Mouse (Mus musculus): ENCODE results near the gene Rnf135. TPM values are rescaled to one million over a fixed set of nuclear protein-coding genes. Genes with fewer than 3 reads are reported as not detected.
"Not testable (repeated sequence)": the region's sequence is repeated elsewhere in the genome, so short reads cannot be mapped to it uniquely, and the experiment has no call there.

Rnf135 gene
- total RNA-seq, 2 experiments from 2014 or later = 1.6 to 1.7 TPM

DNA sequence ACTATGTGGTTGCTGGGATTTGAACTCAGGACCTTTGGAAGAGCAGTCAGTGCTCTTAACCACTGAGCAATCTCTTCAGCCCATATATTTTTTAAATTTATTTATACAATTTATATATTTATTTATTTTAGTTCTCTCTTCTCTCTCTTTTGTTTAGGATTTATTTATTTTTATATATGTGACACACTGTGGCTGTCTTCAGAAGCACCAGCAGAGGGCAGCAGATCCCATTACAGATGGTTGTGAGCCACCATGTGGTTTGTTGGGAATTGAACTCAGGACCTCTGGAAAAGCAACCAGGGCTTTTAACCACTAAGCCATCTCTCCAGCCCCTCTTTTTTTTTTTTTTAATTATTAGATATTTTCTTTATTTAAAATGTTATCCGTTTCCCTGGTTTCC is 16.7 kb downstream of the Rnf135 start:
- no peak for DNase-seq (ENCODE audit: low spot score)

DNA sequence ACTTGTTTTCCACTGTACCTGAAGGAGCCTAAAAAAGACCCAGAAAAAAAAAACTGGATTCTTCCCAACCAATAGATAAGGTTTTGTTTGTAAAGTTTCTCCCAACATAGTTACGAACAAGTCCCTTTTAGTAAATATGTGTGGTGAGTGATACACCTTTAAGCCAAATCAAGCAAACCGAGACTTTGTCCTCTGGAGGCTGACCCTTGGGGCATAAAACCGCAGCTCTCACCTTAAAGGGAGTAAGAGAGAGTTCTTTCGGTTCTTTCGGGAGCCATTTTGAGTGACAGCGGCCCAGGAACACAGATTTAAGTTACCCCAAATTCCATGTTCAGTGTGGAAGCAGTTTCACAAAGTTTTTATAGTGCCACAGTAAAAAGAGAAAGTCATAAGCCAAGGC is 18.6 kb downstream of the Rnf135 start:
- no peak for DNase-seq (ENCODE audit: low spot score)

DNA sequence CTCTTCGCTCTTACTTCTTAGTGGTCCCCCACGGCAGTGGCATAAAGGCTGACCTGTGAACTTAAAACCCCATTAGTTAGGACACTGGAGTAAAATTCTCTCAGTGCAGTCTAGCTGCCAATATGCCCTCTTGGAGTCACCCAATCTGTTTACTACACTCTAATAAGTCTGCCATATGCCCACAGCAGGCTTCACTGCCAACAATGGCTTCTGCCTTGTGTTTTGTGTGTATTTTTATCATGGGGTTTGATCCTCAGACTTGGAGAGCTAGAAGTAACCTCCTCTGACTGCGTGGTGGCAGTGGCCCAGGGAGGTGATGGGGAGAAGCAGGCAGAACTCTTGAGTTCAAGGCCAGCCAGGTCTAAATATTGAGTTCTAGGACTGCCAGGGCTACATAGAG is 20.4 kb downstream of the Rnf135 start:
- no peak for DNase-seq (ENCODE audit: low spot score)

DNA sequence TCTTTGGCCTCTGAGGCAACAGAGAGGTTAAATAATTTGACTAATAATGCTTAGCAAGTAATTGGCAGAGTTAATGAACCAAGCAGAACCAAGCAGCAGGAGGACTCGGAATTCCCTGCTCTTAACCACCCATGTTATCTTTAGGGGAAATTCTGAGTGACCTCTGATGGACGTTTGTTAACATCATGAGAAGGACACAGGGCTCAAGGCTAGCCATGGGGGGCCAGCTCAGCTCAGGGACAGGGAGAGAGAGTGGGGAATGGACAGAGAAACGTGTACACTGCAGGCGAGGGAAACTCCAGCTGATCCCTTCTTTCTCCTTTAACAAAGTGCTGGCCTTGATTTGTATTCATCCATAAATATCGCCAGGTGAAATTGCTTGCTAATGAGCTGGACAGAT is 21.3 kb downstream of the Rnf135 start:
- no peak for DNase-seq (ENCODE audit: low spot score)

DNA sequence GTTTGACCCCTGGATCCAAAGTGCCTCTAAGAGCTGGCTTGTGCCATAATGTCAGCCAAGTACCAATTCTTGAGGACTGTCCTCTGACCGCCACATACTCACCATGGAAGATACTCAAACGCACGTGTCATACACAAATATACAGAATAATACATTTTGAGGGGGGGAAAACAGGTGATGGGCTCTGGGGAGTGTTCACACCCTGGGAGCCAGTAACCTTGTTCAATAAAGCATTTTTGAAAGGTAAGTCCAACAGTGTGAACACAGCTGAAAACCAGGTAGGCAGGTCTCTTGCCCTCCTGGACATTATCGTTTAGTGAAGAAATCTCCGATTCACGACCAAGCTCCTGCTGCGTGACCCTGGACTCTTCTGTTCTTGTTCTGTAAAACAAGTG is 24.8 kb downstream of the Rnf135 start:
- DNase-seq (ENCODE audit: low spot score) = no peak

DNA sequence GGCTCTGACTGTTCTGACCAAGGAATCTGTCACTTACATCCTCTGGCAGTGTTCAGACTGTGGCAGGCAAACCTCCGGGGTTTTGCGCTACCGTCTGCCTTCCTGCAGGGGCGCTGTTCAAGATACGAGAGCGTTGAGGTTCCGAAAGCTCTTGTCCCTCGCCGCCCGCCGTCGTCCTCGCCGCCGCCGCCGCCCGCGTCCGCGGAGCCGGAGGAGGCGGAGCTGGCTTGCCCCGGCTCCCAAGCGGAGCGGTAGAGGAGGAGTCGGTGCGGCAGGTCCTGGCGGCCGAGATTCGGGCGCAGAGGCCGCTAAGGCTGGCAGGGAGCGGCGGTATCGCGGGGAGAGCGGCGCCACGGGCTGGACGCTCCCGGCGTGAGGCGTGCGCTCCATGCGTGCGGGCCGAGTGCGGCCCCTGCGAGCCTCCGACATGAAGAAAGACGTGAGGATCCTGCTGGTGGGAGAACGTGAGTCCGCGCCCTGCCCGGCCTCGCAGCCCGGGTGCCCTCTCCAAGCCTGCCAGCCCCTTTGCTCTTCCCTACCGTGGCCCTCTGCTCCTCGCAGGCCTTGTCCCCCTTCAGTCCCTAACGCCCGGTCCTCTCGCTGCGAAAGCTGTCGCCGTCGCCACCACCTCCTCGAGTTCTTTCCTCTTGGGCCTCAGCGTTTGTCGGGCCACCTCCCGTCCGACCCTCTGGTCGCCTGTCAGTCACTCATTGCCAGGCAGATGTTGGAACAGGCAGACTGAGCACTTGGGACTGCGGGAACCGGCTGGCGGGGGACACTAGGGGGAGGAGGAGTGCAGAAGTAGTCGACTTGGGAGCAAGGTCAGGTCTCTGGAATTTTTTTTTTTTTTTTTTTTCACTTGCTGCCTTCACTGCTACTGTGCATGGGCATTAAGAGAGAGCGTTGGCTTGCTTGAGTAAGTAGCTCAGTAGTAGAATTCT is 25.5 kb downstream of the Rnf135 start, which contains the start of gene Rhot1:
TSS of gene Rhot1 (plus strand) at position 160 of the 941 bp plus-strand sequence.
- DNase-seq (ENCODE audit: low spot score) = peak; percentile 96

DNA sequence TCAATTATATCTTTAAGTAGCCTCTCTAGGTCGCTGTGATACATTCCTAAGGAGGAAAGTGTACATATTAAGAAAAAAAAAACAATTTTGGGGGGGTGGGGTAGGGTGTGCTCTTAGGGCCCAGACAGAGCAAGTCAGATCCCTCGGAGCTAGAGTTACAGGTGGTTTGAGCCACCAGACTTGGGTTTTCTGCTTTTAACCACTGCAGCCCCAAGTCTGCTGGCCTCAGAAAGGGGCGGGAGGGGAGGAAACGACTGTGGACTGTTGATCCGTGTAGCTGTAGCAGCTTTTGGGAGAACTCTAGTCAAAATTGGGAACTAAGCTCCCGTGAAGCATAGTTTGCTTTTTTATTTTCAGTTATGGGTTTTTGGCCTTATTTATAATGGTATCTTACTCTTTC is 26.7 kb downstream of the Rnf135 start:
- DNase-seq (ENCODE audit: low spot score) = no peak

DNA sequence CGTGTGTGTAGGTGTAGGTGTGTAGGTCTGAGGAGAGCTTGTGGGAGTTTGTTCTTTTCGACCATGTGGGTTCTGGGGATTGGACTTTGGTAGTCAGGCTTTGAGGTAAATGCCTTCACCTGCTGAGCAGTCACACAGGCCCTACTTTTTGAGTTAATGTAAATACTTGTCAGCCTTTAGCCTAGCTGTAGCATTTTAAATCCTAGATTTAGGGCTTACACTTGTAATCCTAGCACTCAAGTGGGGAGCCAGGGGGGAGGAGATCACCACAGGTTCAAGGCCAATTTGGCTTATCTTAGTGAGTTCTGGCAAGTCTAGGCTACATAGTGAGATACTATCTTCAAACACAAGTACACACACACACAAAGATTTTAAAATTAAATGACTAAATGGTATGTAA is 28.6 kb downstream of the Rnf135 start:
- no peak for DNase-seq (ENCODE audit: low spot score)

DNA sequence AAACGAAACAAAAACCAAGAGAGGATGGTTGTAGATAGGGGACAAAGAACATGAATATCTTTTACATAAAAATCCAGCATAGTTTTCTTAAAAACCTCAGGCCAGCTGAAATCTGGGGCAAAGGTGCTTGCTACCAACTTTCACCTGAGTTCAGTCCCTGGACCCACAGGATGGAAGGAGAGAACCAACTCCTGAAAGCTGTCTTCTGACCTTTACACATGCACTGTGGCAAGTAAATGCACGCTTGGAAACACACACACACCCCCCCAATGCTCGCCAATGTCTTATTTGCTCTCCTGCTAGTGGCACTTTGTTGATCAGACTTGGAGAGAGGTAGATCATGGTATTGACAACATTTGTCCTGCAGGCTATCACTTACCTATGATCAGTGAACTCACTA is 31.6 kb downstream of the Rnf135 start:
- no peak for DNase-seq (ENCODE audit: low spot score)

DNA sequence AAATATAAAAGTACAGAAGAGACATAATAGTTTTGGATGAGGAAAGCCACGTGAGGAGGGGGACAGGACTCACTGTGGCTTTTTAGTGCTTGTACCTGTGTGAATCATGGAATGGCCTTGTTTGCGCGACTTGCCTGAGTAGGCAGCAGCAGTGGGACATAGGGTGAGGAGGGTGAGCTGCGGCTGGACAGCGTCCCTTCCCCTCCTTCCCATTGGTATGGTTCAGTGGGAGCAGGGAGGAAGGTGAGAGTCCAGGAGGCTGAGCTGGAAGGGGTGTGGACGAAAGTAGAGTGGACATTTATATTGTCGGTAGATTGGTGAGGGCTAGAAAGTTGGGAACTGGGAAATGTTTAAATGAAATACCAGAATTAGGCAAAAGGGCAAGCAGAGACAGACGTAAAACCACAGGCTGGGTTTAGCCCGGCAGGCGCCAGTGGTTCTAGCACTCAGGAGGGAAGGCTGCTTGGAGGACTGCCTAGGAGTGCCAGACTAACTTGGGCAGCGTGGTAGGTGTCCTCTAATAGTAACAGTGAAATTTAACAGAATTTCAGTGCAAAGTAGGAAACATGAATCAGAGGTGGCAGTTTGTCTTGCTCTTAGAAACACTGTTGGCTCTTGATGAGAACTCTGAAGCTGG is 35.1 kb downstream of the Rnf135 start:
- no peak for DNase-seq (ENCODE audit: low spot score)

DNA sequence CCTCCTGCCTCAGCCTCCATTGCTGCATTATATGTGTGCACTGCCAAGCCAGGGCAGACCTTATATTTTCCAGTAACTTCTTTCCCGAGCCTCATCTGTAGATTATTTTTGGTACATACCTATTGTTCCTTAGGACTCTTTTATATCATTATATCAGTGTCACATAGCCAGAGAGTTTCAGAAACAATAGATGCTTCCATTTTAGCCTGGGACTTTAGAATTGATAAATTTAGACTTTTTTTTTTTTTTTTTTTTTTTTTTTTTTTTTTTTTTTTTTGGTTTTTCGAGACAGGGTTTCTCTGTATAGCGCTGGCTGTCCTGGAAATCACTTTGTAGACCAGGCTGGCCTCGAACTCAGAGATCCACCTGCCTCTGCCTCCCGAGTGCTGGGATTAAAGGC is 46.4 kb downstream of the Rnf135 start:
- DNase-seq (ENCODE audit: low spot score) = not testable (repeated sequence)

DNA sequence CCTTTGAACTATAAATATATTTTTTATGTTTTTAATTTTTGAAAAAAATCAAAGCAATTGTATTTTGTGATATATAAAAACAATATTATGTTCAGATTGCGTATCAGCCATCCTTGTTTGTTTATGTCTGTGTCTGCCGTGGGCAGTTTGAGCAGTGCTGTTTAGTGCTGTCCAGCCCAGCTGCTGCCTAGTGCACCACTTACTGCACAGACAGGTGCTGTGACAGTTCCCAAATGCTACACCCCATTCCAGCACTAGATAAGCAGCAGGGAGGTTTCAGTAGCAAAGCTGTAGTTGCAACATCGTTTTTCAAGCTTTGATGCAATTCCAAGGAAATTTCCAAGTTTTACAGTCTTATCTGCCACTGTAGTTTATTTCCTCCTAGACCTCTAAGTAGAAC is 53.6 kb downstream of the Rnf135 start:
- DNase-seq (ENCODE audit: low spot score) = no peak

DNA sequence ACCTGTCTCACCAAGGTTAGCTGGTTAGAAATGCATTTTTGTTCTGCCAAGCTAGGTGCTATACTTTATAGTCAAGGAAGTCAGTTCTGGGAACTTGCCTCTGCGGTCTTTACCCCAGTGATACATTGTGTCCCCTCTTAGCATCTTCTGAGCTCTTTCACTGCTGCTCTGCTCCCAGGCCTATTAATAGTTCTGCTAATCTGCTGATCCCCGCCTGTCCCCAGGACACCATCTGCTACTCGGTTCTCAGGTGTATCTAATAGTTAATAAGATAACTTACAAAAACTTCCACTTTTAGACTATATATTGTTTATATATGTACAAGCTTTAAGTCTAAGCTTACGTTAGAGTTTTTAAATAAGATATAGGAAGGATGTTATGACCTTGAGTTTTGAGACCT is 54.7 kb downstream of the Rnf135 start:
- DNase-seq (ENCODE audit: low spot score) = no peak

DNA sequence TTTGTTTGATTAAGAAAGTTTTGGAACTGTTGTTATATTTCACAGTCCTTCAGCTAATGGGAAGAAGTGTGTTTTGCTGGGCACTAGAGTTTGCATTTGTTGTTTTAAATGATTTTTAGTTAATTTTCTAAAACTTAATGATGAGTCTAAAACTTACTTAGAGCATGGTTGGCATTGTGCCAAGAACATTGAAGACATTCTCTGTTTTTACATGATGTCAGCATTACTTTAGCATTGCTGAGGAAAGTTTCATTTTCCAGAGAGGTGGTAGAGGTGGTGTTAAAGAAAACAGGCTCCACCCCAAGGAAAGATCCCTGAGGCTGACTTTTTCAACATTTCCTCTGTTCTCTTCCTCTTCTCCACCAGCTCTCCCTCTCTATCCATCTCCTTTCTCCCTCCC is 63.4 kb downstream of the Rnf135 start:
- no peak for DNase-seq (ENCODE audit: low spot score)

DNA sequence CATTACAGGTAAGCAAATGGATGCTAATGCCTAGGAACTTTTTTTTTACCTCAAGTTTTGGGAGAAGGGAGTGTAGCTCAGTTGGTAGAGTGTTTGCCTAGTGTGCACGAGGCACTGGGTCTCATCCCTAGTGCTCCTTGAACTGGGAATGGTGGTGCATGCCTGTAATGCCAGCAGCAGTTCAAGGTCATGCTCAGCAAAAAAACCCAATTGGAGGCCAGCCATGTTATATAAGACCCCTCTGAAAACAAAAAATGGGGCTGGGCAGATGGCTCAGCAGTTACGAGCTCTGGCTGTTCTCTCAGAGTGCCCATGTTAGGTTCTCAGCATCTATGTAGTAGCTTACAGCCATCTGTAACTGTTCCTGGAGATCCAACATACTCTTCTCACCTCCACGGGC is 64.9 kb downstream of the Rnf135 start:
- no peak for DNase-seq (ENCODE audit: low spot score)

Other genes with a start within 250 kb of the Rnf135 start
- gene Utp6, start 221.5 kb upstream of the Rnf135 start, total RNA-seq (2021) = 10 to 100 TPM; 26.4 to 33.1 TPM
- gene Suz12, start 190.7 kb upstream of the Rnf135 start, total RNA-seq (2021) = 10 to 100 TPM; 18.3 to 18.8 TPM
- 1 to 10 TPM; 3.4 to 3.9 TPM for gene Crlf3, start 102.9 kb upstream of the Rnf135 start, total RNA-seq (2021)
- under 1 TPM; 0.64 to 0.78 TPM for gene Atad5, start 94.5 kb upstream of the Rnf135 start, total RNA-seq (2021)
- gene Tefm, start 41.7 kb upstream of the Rnf135 start, total RNA-seq (2021) = 10 to 100 TPM; 19.2 to 20.5 TPM
- gene Adap2, start 29.7 kb upstream of the Rnf135 start, total RNA-seq (2021) = 1 to 10 TPM; 2.7 to 3.6 TPM
- gene Rhot1, start 25.2 kb downstream of the Rnf135 start, total RNA-seq (2021) = 10 to 100 TPM; 39.7 to 40.2 TPM
- 1 to 10 TPM; 4.2 to 5.1 TPM for gene Rhbdl3, start 117.1 kb downstream of the Rnf135 start, total RNA-seq (2021)
- 10 to 100 TPM; 34.3 to 35.0 TPM for gene 5730455P16Rik, start 194.2 kb downstream of the Rnf135 start, total RNA-seq (2021)
- gene Zfp207, start 199.4 kb downstream of the Rnf135 start, total RNA-seq (2021) = 10 to 100 TPM; 55.4 to 55.5 TPM
- 100 to 1,000 TPM; 147 to 154 TPM for gene Psmd11, start 244.8 kb downstream of the Rnf135 start, total RNA-seq (2021)